Mouse (Mus musculus): ENCODE measurements around the gene Phgdh. TPM values are rescaled to one million over a fixed set of nuclear protein-coding genes. Genes with fewer than 3 reads are reported as not detected.

Phgdh gene
- polyA plus RNA-seq, 1 experiment from 2014 or later: 554 TPM

GRCm38 (mm10) chr3:98356026-98356365 lies 16.2 kb upstream of the Phgdh start:
- H3K4me1 ChIP-seq (replicated peaks; ENCODE audit: control insufficient read depth, insufficient read depth, low read length): no peaks in the 10 kb centered on the region
- H3K4me3 ChIP-seq (ENCODE audit: low read depth, low read length): no peak overlapping the region
- WGBS: 77% methylated on average over 6 of the region's 6 CpGs
- ATAC-seq (replicated peaks; ENCODE audit: low FRiP score) (no peak), DNase-seq (ENCODE audit: low spot score) (no peak)
- no peaks in the 10 kb centered on the region for H3K36me3 ChIP-seq (ENCODE audit: control insufficient read depth, insufficient read depth, low read length)
- no peaks in the 10 kb centered on the region for H3K27me3 ChIP-seq (replicated peaks; ENCODE audit: control insufficient read depth, insufficient read depth, low read length)
- H3K9me3 ChIP-seq (ENCODE audit: control insufficient read depth, low read length): no peaks in the 10 kb centered on the region
- no peak overlapping the region for H3K4me2 ChIP-seq
- H3K27ac ChIP-seq (ENCODE audit: low read depth, low read length): no peak overlapping the region
- no peak overlapping the region for H3K9ac ChIP-seq (ENCODE audit: low read depth, low read length)

- Histone ChIP-seq H3K27ac (ENCODE audit: low read depth, low read length) (no peak overlapping the region), H3K4me1 (replicated peaks; ENCODE audit: control insufficient read depth, insufficient read depth, low read length) (no peaks in the 10 kb centered on the region), H3K27me3 (replicated peaks; ENCODE audit: control insufficient read depth, insufficient read depth, low read length) (no peaks in the 10 kb centered on the region), H3K9me3 (ENCODE audit: control insufficient read depth, low read length) (no peaks in the 10 kb centered on the region), H3K36me3 (ENCODE audit: control insufficient read depth, insufficient read depth, low read length) (no peaks in the 10 kb centered on the region), H3K4me2 (no peak overlapping the region), H3K9ac (ENCODE audit: low read depth, low read length) (no peak overlapping the region), H3K4me3 (ENCODE audit: low read depth, low read length) (no peak overlapping the region)
- ATAC-seq (replicated peaks; ENCODE audit: low FRiP score) (no peak), DNase-seq (ENCODE audit: low spot score) (no peak)
- WGBS: 72% methylated on average over 10 of the region's 10 CpGs
These were observed 15.7 kb upstream of the Phgdh start for GRCm38 (mm10) chr3:98355344-98356025.

- no peaks in the 10 kb centered on the region for H3K27me3 ChIP-seq (replicated peaks; ENCODE audit: control insufficient read depth, insufficient read depth, low read length)
- DNase-seq (ENCODE audit: low spot score): no peak
- no peaks in the 10 kb centered on the region for H3K4me1 ChIP-seq (replicated peaks; ENCODE audit: control insufficient read depth, insufficient read depth, low read length)
- H3K9me3 ChIP-seq (ENCODE audit: control insufficient read depth, low read length): no peaks in the 10 kb centered on the region
- H3K27ac ChIP-seq (ENCODE audit: low read depth, low read length): no peak overlapping the region
- ATAC-seq (replicated peaks; ENCODE audit: low FRiP score): no peak
- H3K4me3 ChIP-seq (ENCODE audit: low read depth, low read length): no peak overlapping the region
- H3K36me3 ChIP-seq (ENCODE audit: control insufficient read depth, insufficient read depth, low read length): no peaks in the 10 kb centered on the region
- no peak overlapping the region for H3K4me2 ChIP-seq
- no peak overlapping the region for H3K9ac ChIP-seq (ENCODE audit: low read depth, low read length)
- 34% methylated on average over 7 of the region's 7 CpGs for WGBS
These were observed 14.1 kb upstream of the Phgdh start for GRCm38 (mm10) chr3:98353892-98354291.

- H3K4me3 ChIP-seq (ENCODE audit: low read depth, low read length): no peak overlapping the region
- no peaks in the 10 kb centered on the region for H3K27me3 ChIP-seq (replicated peaks; ENCODE audit: control insufficient read depth, insufficient read depth, low read length)
- no peak overlapping the region for H3K9ac ChIP-seq (ENCODE audit: low read depth, low read length)
- H3K4me1 ChIP-seq (replicated peaks; ENCODE audit: control insufficient read depth, insufficient read depth, low read length): no peaks in the 10 kb centered on the region
- ATAC-seq (replicated peaks; ENCODE audit: low FRiP score): peak; percentile 77
- no peak for DNase-seq (ENCODE audit: low spot score)
- no peaks in the 10 kb centered on the region for H3K9me3 ChIP-seq (ENCODE audit: control insufficient read depth, low read length)
- peak overlapping the region; percentile 24; the same call in 1 of the 2 replicates for H3K4me2 ChIP-seq
- 15% methylated on average over 7 of the region's 8 CpGs for WGBS
- no peaks in the 10 kb centered on the region for H3K36me3 ChIP-seq (ENCODE audit: control insufficient read depth, insufficient read depth, low read length)
- H3K27ac ChIP-seq (ENCODE audit: low read depth, low read length): no peak overlapping the region
These were observed 8.9 kb upstream of the Phgdh start for GRCm38 (mm10) chr3:98348705-98349104.

GRCm38 (mm10) chr3:98348106-98348505 lies 8.3 kb upstream of the Phgdh start:
- Histone ChIP-seq H3K27me3 (replicated peaks; ENCODE audit: control insufficient read depth, insufficient read depth, low read length) (no peaks in the 10 kb centered on the region), H3K4me2 (peak overlapping the region; percentile 24; the same call in 1 of the 2 replicates), H3K9ac (ENCODE audit: low read depth, low read length) (no peak overlapping the region), H3K4me3 (ENCODE audit: low read depth, low read length) (no peak overlapping the region), H3K4me1 (replicated peaks; ENCODE audit: control insufficient read depth, insufficient read depth, low read length) (no peaks in the 10 kb centered on the region), H3K27ac (ENCODE audit: low read depth, low read length) (no peak overlapping the region), H3K36me3 (ENCODE audit: control insufficient read depth, insufficient read depth, low read length) (no peaks in the 10 kb centered on the region), H3K9me3 (ENCODE audit: control insufficient read depth, low read length) (no peaks in the 10 kb centered on the region)
- no peak for ATAC-seq (replicated peaks; ENCODE audit: low FRiP score)
- no peak for DNase-seq (ENCODE audit: low spot score)
- WGBS: 53% methylated on average over 6 of the region's 6 CpGs

- WGBS: 83% methylated on average over 3 of the region's 3 CpGs
- Histone ChIP-seq H3K4me2 (no peak overlapping the region), H3K36me3 (ENCODE audit: control insufficient read depth, insufficient read depth, low read length) (no peaks in the 10 kb centered on the region), H3K4me1 (replicated peaks; ENCODE audit: control insufficient read depth, insufficient read depth, low read length) (no peaks in the 10 kb centered on the region), H3K9me3 (ENCODE audit: control insufficient read depth, low read length) (no peaks in the 10 kb centered on the region), H3K4me3 (ENCODE audit: low read depth, low read length) (no peak overlapping the region), H3K27me3 (replicated peaks; ENCODE audit: control insufficient read depth, insufficient read depth, low read length) (no peaks in the 10 kb centered on the region), H3K9ac (ENCODE audit: low read depth, low read length) (no peak overlapping the region), H3K27ac (ENCODE audit: low read depth, low read length) (no peak overlapping the region)
- ATAC-seq (replicated peaks; ENCODE audit: low FRiP score) (no peak), DNase-seq (ENCODE audit: low spot score) (no peak)
These were observed 3.4 kb upstream of the Phgdh start for GRCm38 (mm10) chr3:98343235-98343634.

GRCm38 (mm10) chr3:98340818-98341594 lies 1.2 kb upstream of the Phgdh start:
- 73% methylated on average over 17 of the region's 17 CpGs for WGBS
- Histone ChIP-seq H3K4me2 (no peak overlapping the region), H3K4me1 (replicated peaks; ENCODE audit: control insufficient read depth, insufficient read depth, low read length) (peaks cover 21% of the 10 kb centered on the region), H3K27ac (ENCODE audit: low read depth, low read length) (no peak overlapping the region), H3K36me3 (ENCODE audit: control insufficient read depth, insufficient read depth, low read length) (no peaks in the 10 kb centered on the region), H3K27me3 (replicated peaks; ENCODE audit: control insufficient read depth, insufficient read depth, low read length) (no peaks in the 10 kb centered on the region), H3K9me3 (ENCODE audit: control insufficient read depth, low read length) (no peaks in the 10 kb centered on the region), H3K9ac (ENCODE audit: low read depth, low read length) (no peak overlapping the region), H3K4me3 (ENCODE audit: low read depth, low read length) (no peak overlapping the region)
- ATAC-seq (replicated peaks; ENCODE audit: low FRiP score) (no peak), DNase-seq (ENCODE audit: low spot score) (no peak)

GRCm38 (mm10) chr3:98339097-98339705 lies 589 bp downstream of the Phgdh start:
- Histone ChIP-seq H3K27me3 (replicated peaks; ENCODE audit: control insufficient read depth, insufficient read depth, low read length) (no peaks in the 10 kb centered on the region), H3K4me3 (ENCODE audit: low read depth, low read length) (peak overlapping the region; percentile 81), H3K36me3 (ENCODE audit: control insufficient read depth, insufficient read depth, low read length) (peaks cover 6% of the 10 kb centered on the region; the same call in 1 of the 2 replicates), H3K9me3 (ENCODE audit: control insufficient read depth, low read length) (no peaks in the 10 kb centered on the region), H3K9ac (ENCODE audit: low read depth, low read length) (peak overlapping the region; percentile 89), H3K27ac (ENCODE audit: low read depth, low read length) (peak overlapping the region; percentile 82), H3K4me2 (peak overlapping the region; percentile 93), H3K4me1 (replicated peaks; ENCODE audit: control insufficient read depth, insufficient read depth, low read length) (peaks cover 33% of the 10 kb centered on the region)
- ATAC-seq (replicated peaks; ENCODE audit: low FRiP score) (peak; percentile 40), DNase-seq (ENCODE audit: low spot score) (peak; percentile 70)
- under 1% methylated on average over 30 of the region's 46 CpGs for WGBS

Measured in liver, embryonic 11.5 days (tissue).